Mouse (Mus musculus): ENCODE data around the gene Scml2. TPM values are rescaled to one million over a fixed set of nuclear protein-coding genes. Genes with fewer than 3 reads are reported as not detected.
"Not testable (repeated sequence)": the region's sequence is repeated elsewhere in the genome, so short reads cannot be mapped to it uniquely, and the experiment has no call there.

Gene Scml2
- total RNA-seq (2021) = under 1 TPM; 0.83 to 0.87 TPM

- DNase-seq = not testable (repeated sequence)
Observed at GRCm38 (mm10) chrX:161116893-161117292, at the start of gene Scml2. Scml2 (plus strand) TSS chrX:161117193.

GRCm38 (mm10) chrX:161075576-161075975 lies 41.4 kb upstream of the Scml2 start:
- DNase-seq = not testable (repeated sequence)

GRCm38 (mm10) chrX:161162314-161163068 lies 45.5 kb downstream of the Scml2 start:
- DNase-seq = peak; percentile 42 to 50

- no peak for DNase-seq
Observed at GRCm38 (mm10) chrX:161163069-161163416, 46.0 kb downstream of the Scml2 start.

GRCm38 (mm10) chrX:161287156-161287555 lies 170.2 kb downstream of the Scml2 start, which contains the start of gene Gm15262:
Gm15262 (plus strand) TSS chrX:161287456.
- DNase-seq = not testable (repeated sequence)

Other genes with a start within 250 kb of the Scml2 start
- 1 to 10 TPM in 1 of 2 experiments, under 1 TPM in 1; 0.82 to 1.0 TPM for gene Gja6, start 210.1 kb upstream of the Scml2 start, total RNA-seq (2021)
- 100 to 1,000 TPM; 105 to 106 TPM for gene Cdkl5, start 122.5 kb upstream of the Scml2 start, total RNA-seq (2021)
- gene Gm15262, start 170.3 kb downstream of the Scml2 start, total RNA-seq (2021) = not detected

Data from layer of hippocampus, postnatal 36 days (tissue).